Mouse (Mus musculus) gastrocnemius, adult 8-10 months (tissue): ENCODE measurements around the gene Prdx6b. TPM values are rescaled to one million over a fixed set of nuclear protein-coding genes. Genes with fewer than 3 reads are reported as not detected.

ENCODE experiments used
- DNase-seq, 2 experiments: peaks; one replicate each; pipeline ENCODE4 v3.0.0; 2022; ENCODE audit warnings: low spot score in 2 of 2
- total RNA-seq, 4 experiments: library from RNA; stranded (reverse); gene quantifications; 2 replicates each; pipeline ENCODE4 v1.2.4; 2022

Prdx6b gene
- total RNA-seq, 4 experiments from 2014 or later = not detected

DNA sequence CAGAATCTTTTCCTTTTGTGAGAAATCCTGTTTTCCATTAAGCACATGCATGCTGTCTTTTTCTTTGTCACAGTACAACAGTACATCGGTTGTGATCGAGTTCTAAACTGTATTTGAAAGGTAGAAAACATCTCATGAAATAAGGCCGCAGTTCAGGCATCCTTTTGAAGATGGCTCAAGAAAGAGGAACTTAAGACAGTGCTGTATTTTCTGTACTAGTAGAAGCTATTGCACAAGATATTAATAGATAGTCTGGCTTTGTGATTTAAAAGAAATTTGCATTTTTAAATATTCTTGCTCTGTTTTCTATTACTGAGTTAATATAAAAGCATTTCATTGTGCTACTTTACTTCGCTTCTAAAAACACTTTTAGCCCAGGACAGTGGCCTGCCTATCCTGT, 30.6 kb downstream of the Prdx6b start:
- no peak for DNase-seq

GRCm38 (mm10) chr2:80325779-80326178, 33.5 kb downstream of the Prdx6b start:
- DNase-seq = no peak

GRCm38 (mm10) chr2:80327272-80327671, 35.0 kb downstream of the Prdx6b start:
- no peak for DNase-seq

GRCm38 (mm10) chr2:80328961-80329653, 36.8 kb downstream of the Prdx6b start:
- no peak for DNase-seq

DNA sequence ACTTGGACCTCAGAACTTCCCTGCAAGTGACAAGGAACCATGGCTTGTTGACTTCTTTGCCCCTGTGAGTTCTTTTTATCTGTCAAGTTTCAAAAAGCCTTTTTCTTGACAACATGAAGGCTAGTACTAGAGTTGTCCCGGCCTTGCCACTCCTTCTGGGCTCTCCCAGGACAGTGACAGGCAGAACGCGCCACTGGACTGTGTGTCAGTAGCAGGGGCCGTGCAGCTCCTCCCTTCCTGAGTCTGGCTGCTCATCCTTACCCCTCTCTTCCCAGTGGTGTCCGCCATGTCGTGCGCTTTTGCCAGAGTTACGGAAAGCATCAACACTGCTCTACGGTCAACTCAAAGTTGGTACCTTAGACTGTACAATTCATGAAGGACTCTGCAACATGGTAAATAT, 48.3 kb downstream of the Prdx6b start:
- no peak for DNase-seq

Other genes with a start within 250 kb of the Prdx6b start
- 1 to 10 TPM; 1.0 to 2.5 (median 2.2) TPM for gene Pde1a, start 163.0 kb upstream of the Prdx6b start, total RNA-seq
- gene Dnajc10, start 23.0 kb downstream of the Prdx6b start, total RNA-seq = 10 to 100 TPM; 21.7 to 25.0 (median 24.2) TPM
- 10 to 100 TPM in 1 of 4 experiments, 1 to 10 TPM in 3; 5.1 to 11.7 (median 8.2) TPM for gene Frzb, start 155.2 kb downstream of the Prdx6b start, total RNA-seq